Mouse (Mus musculus) C2C12 (cell line): ENCODE results near the gene Mrtfa. TPM values are rescaled to one million over a fixed set of nuclear protein-coding genes. Genes with fewer than 3 reads are reported as not detected.

Experiments used
- H3K27me3 ChIP-seq: one replicate; pipeline ENCODE4 v1.6.1; 2011; ENCODE audit not compliant: control insufficient read depth, insufficient read depth, insufficient read length
- H3K36me3 ChIP-seq: one replicate; pipeline ENCODE4 v1.6.1; 2011; ENCODE audit not compliant: control insufficient read depth, insufficient read depth
- H3K4me3 ChIP-seq: one replicate; pipeline ENCODE4 v1.5.1; 2011; ENCODE audit warnings: mild to moderate bottlenecking, control low read depth; ENCODE audit not compliant: poor library complexity, insufficient read depth, severe bottlenecking
- H3K79me2 ChIP-seq: one replicate; pipeline ENCODE4 v1.6.1; 2011; ENCODE audit not compliant: control insufficient read depth, insufficient read depth
- H3K79me3 ChIP-seq: one replicate; pipeline ENCODE4 v1.6.1; 2011; ENCODE audit warnings: low read depth, control low read depth
- H3ac ChIP-seq: one replicate; pipeline ENCODE3; 2011; ENCODE audit warnings: low read depth; ENCODE audit not compliant: control insufficient read depth, insufficient read length
- CEBPB ChIP-seq: IDR thresholded peaks from one replicate; pipeline ENCODE4 v1.6.1; 2011; ENCODE audit warnings: low read depth, mild to moderate bottlenecking, control low read depth, moderate library complexity
- CTCF ChIP-seq: IDR thresholded peaks from one replicate; pipeline ENCODE4 v1.5.1; 2011; ENCODE audit not compliant: control insufficient read depth, insufficient read depth, insufficient read length
- FOSL1 ChIP-seq: IDR thresholded peaks from one replicate; pipeline ENCODE4 v1.8.0; 2011; ENCODE audit warnings: mild to moderate bottlenecking, low read length; ENCODE audit not compliant: poor library complexity, insufficient read depth, severe bottlenecking
- MAX ChIP-seq: IDR thresholded peaks from one replicate; pipeline ENCODE4 v1.6.1; 2011; ENCODE audit warnings: mild to moderate bottlenecking, control low read depth
- MYOD1 ChIP-seq: IDR thresholded peaks from one replicate; pipeline ENCODE4 v1.6.1; 2011; ENCODE audit warnings: low read depth; ENCODE audit not compliant: control insufficient read depth, insufficient read length
- MYOG ChIP-seq: IDR thresholded peaks from one replicate; pipeline ENCODE4 v1.6.1; 2011; ENCODE audit not compliant: control insufficient read depth, insufficient read length; ENCODE audit errors: extremely low read depth
- USF1 ChIP-seq: IDR thresholded peaks from one replicate; pipeline ENCODE4 v1.6.1; 2011; ENCODE audit warnings: low read depth, mild to moderate bottlenecking, control low read depth, moderate library complexity
- polyA plus RNA-seq: library from polyadenylated mRNA; unstranded; fragments of >200 nt; fragmentation: generic; extraction: Trizol; gene quantifications from one replicate; pipeline ENCODE4 v1.2.1, GENCODE M21; 2012; ENCODE audit warnings: missing spikeins

Mrtfa gene
- polyA plus RNA-seq, 1 experiment, result 42.2 TPM

GRCm38 (mm10) chr15:81175633-81176032 is 14.9 kb downstream of the Mrtfa start:
- Histone ChIP-seq H3K36me3 (peaks cover 59% of the 10 kb centered on the region), H3K79me3 (peaks cover 81% of the 10 kb centered on the region), H3K4me3 (no peak overlapping the region), H3K27me3 (no peaks in the 10 kb centered on the region), H3K79me2 (peaks cover 100% of the 10 kb centered on the region), H3ac (no peak overlapping the region)
- TF ChIP-seq MYOD1 (no peak), CTCF (no peak), USF1 (no peak), FOSL1 (no peak), MAX (no peak), MYOG (no peak), CEBPB (no peak)

- Histone ChIP-seq H3K79me3 (peaks cover 78% of the 10 kb centered on the region), H3K36me3 (peaks cover 42% of the 10 kb centered on the region)
- TF ChIP-seq FOSL1, result no peak
- no peak for TF ChIP-seq CTCF
- no peak for TF ChIP-seq CEBPB
- no peak for TF ChIP-seq MYOG
- TF ChIP-seq MYOD1, result no peak
- no peak for TF ChIP-seq MAX
- TF ChIP-seq USF1, result no peak
These were observed 18.3 kb downstream of the Mrtfa start for GRCm38 (mm10) chr15:81172259-81172658.

GRCm38 (mm10) chr15:81168735-81169134 is 21.8 kb downstream of the Mrtfa start:
- Histone ChIP-seq H3K79me3 (peaks cover 85% of the 10 kb centered on the region), H3ac (no peak overlapping the region), H3K36me3 (peaks cover 31% of the 10 kb centered on the region), H3K4me3 (no peak overlapping the region), H3K79me2 (peaks cover 100% of the 10 kb centered on the region), H3K27me3 (no peaks in the 10 kb centered on the region)
- TF ChIP-seq USF1 (no peak), MYOD1 (no peak), CTCF (no peak), MAX (no peak), FOSL1 (no peak), CEBPB (no peak), MYOG (no peak)

More at GRCm38 (mm10) chr15:81172259-81172658, 18.3 kb downstream of the Mrtfa start:
- no peak overlapping the region for H3ac ChIP-seq
- H3K27me3 ChIP-seq, result no peaks in the 10 kb centered on the region
- peaks cover 100% of the 10 kb centered on the region for H3K79me2 ChIP-seq
- H3K4me3 ChIP-seq, result no peak overlapping the region

- Histone ChIP-seq H3K79me3 (peaks cover 86% of the 10 kb centered on the region), H3K36me3 (peaks cover 24% of the 10 kb centered on the region), H3K79me2 (peaks cover 100% of the 10 kb centered on the region), H3K27me3 (no peaks in the 10 kb centered on the region), H3ac (no peak overlapping the region), H3K4me3 (no peak overlapping the region)
- TF ChIP-seq MYOG, result no peak
- no peak for TF ChIP-seq CEBPB
- TF ChIP-seq MAX, result no peak
- TF ChIP-seq MYOD1, result no peak
These were observed 22.7 kb downstream of the Mrtfa start for GRCm38 (mm10) chr15:81167831-81168230.

- Histone ChIP-seq H3K79me3 (peaks cover 86% of the 10 kb centered on the region), H3ac (no peak overlapping the region), H3K4me3 (no peak overlapping the region), H3K27me3 (no peaks in the 10 kb centered on the region), H3K36me3 (peaks cover 16% of the 10 kb centered on the region), H3K79me2 (peaks cover 100% of the 10 kb centered on the region)
- TF ChIP-seq FOSL1 (no peak), CTCF (no peak), MYOD1 (no peak), CEBPB (no peak), MYOG (no peak), MAX (no peak), USF1 (no peak)
These were observed 24.3 kb downstream of the Mrtfa start for GRCm38 (mm10) chr15:81166291-81166690.

GRCm38 (mm10) chr15:81164560-81165310 is 25.8 kb downstream of the Mrtfa start:
- Histone ChIP-seq H3K4me3 (no peak overlapping the region), H3K27me3 (no peaks in the 10 kb centered on the region), H3ac (no peak overlapping the region), H3K36me3 (peaks cover 16% of the 10 kb centered on the region), H3K79me3 (peaks cover 86% of the 10 kb centered on the region), H3K79me2 (peaks cover 100% of the 10 kb centered on the region)
- TF ChIP-seq FOSL1 (no peak), CEBPB (no peak), USF1 (no peak), MYOD1 (no peak), MYOG (no peak), CTCF (no peak), MAX (no peak)
